Mouse (Mus musculus) testis, postnatal 14 days (tissue): ENCODE results near the gene Brd3os.

Experiments used
- DNase-seq: peaks from one replicate; pipeline ENCODE4 v3.0.0; 2021; ENCODE audit warnings: low spot score

Gene Brd3os

GRCm38 (mm10) chr2:27421293-27422068 is 20.6 kb upstream of the Brd3os start:
- DNase-seq: peak; percentile 73

GRCm38 (mm10) chr2:27423596-27423995 is 18.5 kb upstream of the Brd3os start:
- peak; percentile 43 for DNase-seq

- no peak for DNase-seq
Measured at GRCm38 (mm10) chr2:27425161-27425611, 16.9 kb upstream of the Brd3os start.

GRCm38 (mm10) chr2:27425751-27426405 is 16.2 kb upstream of the Brd3os start:
- no peak for DNase-seq

GRCm38 (mm10) chr2:27426406-27426854 is 15.7 kb upstream of the Brd3os start:
- peak; percentile 36 for DNase-seq

GRCm38 (mm10) chr2:27426855-27427457 is 15.2 kb upstream of the Brd3os start, which contains the start of gene Vav2:
Gene Vav2 (minus strand): TSS chr2:27427033.
- peak; percentile 91 for DNase-seq

- DNase-seq: peak; percentile 73
Measured at GRCm38 (mm10) chr2:27428071-27428470, 14.1 kb upstream of the Brd3os start.

- DNase-seq: no peak
Measured at GRCm38 (mm10) chr2:27430621-27431020, 11.5 kb upstream of the Brd3os start.

GRCm38 (mm10) chr2:27432599-27432998 is 9.5 kb upstream of the Brd3os start:
- DNase-seq: no peak

- no peak for DNase-seq
Measured at GRCm38 (mm10) chr2:27437876-27438275, 4.2 kb upstream of the Brd3os start.

GRCm38 (mm10) chr2:27438281-27438680 is 3.8 kb upstream of the Brd3os start:
- DNase-seq: no peak

GRCm38 (mm10) chr2:27442708-27443449 is 755 bp downstream of the Brd3os start:
- DNase-seq: no peak

GRCm38 (mm10) chr2:27443450-27443708 is 1.3 kb downstream of the Brd3os start:
- no peak for DNase-seq

GRCm38 (mm10) chr2:27445910-27446309 is 3.8 kb downstream of the Brd3os start:
- DNase-seq: no peak

- DNase-seq: peak; percentile 50
Measured at GRCm38 (mm10) chr2:27446812-27447211, 4.7 kb downstream of the Brd3os start.

- DNase-seq: no peak
Measured at GRCm38 (mm10) chr2:27447782-27448181, 5.7 kb downstream of the Brd3os start.

- DNase-seq: no peak
Measured at GRCm38 (mm10) chr2:27450226-27450625, 8.1 kb downstream of the Brd3os start.

- DNase-seq: no peak
Measured at GRCm38 (mm10) chr2:27459735-27460134, 17.6 kb downstream of the Brd3os start.

- DNase-seq: no peak
Measured at GRCm38 (mm10) chr2:27460163-27460562, 18.0 kb downstream of the Brd3os start.

GRCm38 (mm10) chr2:27460651-27461050 is 18.5 kb downstream of the Brd3os start:
- DNase-seq: no peak

- no peak for DNase-seq
Measured at GRCm38 (mm10) chr2:27461881-27462660, 19.9 kb downstream of the Brd3os start.

GRCm38 (mm10) chr2:27462901-27463300 is 20.8 kb downstream of the Brd3os start:
- no peak for DNase-seq
